Mouse (Mus musculus) embryonic facial prominence, embryonic 12.5 days (tissue): ENCODE data around the gene Nkd1. TPM values are rescaled to one million over a fixed set of nuclear protein-coding genes. Genes with fewer than 3 reads are reported as not detected.

ENCODE experiments used
- ATAC-seq: fragments of 200-750 bp; cut with Nextera tagmentation; 2 replicates; pipeline ENCODE4 v1.8.0; 2017; ENCODE audit not compliant: insufficient number of reproducible peaks, insufficient read depth, low FRiP score, low TSS enrichment
- H3K27ac ChIP-seq: fragments of 300-500 bp; sonication (generic); 2 replicates; pipeline ENCODE4 v1.5.1; 2016; ENCODE audit warnings: mild to moderate bottlenecking
- H3K27me3 ChIP-seq: fragments of 300-500 bp; sonication (generic); 2 replicates; pipeline ENCODE4 v1.6.1; 2016; ENCODE audit warnings: mild to moderate bottlenecking, moderate library complexity
- H3K36me3 ChIP-seq: fragments of 300-500 bp; sonication (generic); 2 replicates; pipeline ENCODE4 v1.6.1; 2016; ENCODE audit warnings: mild to moderate bottlenecking
- H3K4me1 ChIP-seq: fragments of 300-500 bp; sonication (generic); 2 replicates; pipeline ENCODE4 v1.6.1; 2016
- H3K4me2 ChIP-seq: fragments of 300-500 bp; sonication (generic); replicated peaks from 2 replicates; pipeline ENCODE4 v1.6.1; 2016; ENCODE audit warnings: mild to moderate bottlenecking, moderate library complexity
- H3K4me3 ChIP-seq: fragments of 300-500 bp; sonication (generic); 2 replicates; pipeline ENCODE4 v1.5.1; 2016; ENCODE audit warnings: mild to moderate bottlenecking
- H3K9ac ChIP-seq: fragments of 300-500 bp; sonication (generic); 2 replicates; pipeline ENCODE4 v1.6.1; 2016; ENCODE audit warnings: mild to moderate bottlenecking, moderate library complexity
- H3K9me3 ChIP-seq: fragments of 300-500 bp; sonication (generic); 2 replicates; pipeline ENCODE4 v1.6.1; 2016; ENCODE audit warnings: mild to moderate bottlenecking, moderate library complexity
- WGBS: fragments of 180-500 bp; shearing (Covaris S2); methylation state at CpG from one replicate; pipeline ENCODE4 v1.1.7; 2016; 5-methylcytosine and 5-hydroxymethylcytosine counted together
- polyA plus RNA-seq: library from polyadenylated mRNA; unstranded; fragments of >200 nt; fragmentation: Nextera tagmentation; extraction: Ambion mirVana; gene quantifications from 2 replicates; pipeline ENCODE4 v1.2.1, GENCODE M21; 2016

The Nkd1 gene
- polyA plus RNA-seq, 1 experiment from 2014 or later = 89.0 TPM

GRCm38 (mm10) chr8:88642734-88643564 lies 121.8 kb downstream of the Nkd1 start:
- 81% methylated on average over 5 of the region's 5 CpGs for whole genome bisulfite sequencing
- H3K36me3 ChIP-seq = no peaks in the 10 kb centered on the region
- no peak overlapping the region for H3K27ac ChIP-seq
- no peak overlapping the region for H3K4me3 ChIP-seq
- peaks cover 12% of the 10 kb centered on the region for H3K4me1 ChIP-seq
- ATAC-seq = no peak
- 0 out of 2 replicates have a peak, but pooled peaks cover under 1% of the 10 kb centered on the region for H3K27me3 ChIP-seq
- H3K9ac ChIP-seq = no peak overlapping the region
- no peaks in the 10 kb centered on the region for H3K9me3 ChIP-seq
- no peak overlapping the region for H3K4me2 ChIP-seq

Other genes starting within 250 kb of the Nkd1 start
- gene Adcy7, start 249.0 kb upstream of the Nkd1 start, polyA plus RNA-seq = 4.0 and 4.1 TPM in 2 replicates
- gene Brd7, start 159.2 kb upstream of the Nkd1 start, polyA plus RNA-seq = 92.7 and 94.5 TPM in 2 replicates
- gene Snx20, start 114.8 kb downstream of the Nkd1 start, polyA plus RNA-seq = 1.1 and 1.5 TPM in 2 replicates
- gene Nod2, start 126.0 kb downstream of the Nkd1 start, polyA plus RNA-seq = 0.29 and 0.41 TPM in 2 replicates
- gene Cyld, start 175.7 kb downstream of the Nkd1 start, polyA plus RNA-seq = 14.9 and 15.2 TPM in 2 replicates